Mouse (Mus musculus) heart, postnatal 0 days (tissue): ENCODE data around the gene Thsd7a.

Source experiments
- CTCF ChIP-seq: IDR thresholded peaks from 2 replicates; pipeline ENCODE4 v1.5.1; 2016; ENCODE audit warnings: antibody characterized with exemption, control low read depth, low read depth
- EP300 ChIP-seq: IDR thresholded peaks from 2 replicates; pipeline ENCODE4 v1.6.1; 2016; ENCODE audit warnings: antibody characterized with exemption, low read depth

DNA sequence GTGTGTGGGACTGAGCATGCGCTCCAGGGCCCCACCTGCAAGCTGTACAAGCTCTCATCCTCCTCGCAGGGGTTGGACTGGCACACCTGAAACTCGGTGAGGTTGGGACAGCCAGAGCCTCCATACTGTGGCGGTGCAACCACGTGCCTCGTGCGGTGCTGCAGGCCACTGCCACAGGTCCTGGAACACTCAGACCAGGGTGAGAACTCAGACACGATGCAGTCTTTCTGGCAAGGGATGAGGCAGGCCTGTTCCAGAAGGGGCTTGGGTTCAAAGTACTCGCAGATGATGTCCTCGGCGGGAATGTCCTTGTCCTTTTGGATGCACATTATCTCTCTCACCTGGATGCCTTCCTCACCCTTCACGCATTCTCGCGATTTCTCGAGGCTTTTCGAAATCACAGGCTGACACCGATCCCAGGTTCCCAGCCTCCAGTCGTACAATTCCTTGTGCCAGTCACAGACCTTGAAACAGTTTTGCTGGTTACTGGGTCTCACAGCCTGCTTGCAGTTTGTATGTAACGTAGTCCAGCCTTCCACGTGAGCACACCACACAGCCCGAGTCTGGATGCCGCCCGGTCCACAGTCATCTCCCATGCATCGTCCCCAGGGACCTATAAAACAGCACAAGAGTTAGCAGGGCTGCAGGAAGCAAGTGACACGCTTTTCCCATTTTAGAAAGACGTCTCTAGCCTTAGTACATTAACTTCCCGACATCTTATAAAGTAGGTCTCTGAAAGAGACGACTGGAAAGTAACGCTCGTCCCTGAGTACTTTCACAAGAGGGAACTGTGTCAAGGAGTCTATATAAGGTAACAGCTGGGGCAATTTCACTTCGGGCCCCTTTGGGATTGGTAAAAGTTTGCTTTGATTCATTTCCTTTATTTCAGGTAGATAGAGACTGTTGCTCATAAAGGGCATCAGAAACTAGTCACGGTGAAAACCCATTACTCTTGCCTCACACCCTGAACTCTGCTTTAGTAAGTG lies 193.8 kb downstream of the Thsd7a start:
- TF ChIP-seq CTCF: no peak
- TF ChIP-seq EP300: no peak
